Mouse (Mus musculus): ENCODE results near the gene Ebp. TPM values are rescaled to one million over a fixed set of nuclear protein-coding genes. Genes with fewer than 3 reads are reported as not detected.

The Ebp gene
- polyA plus RNA-seq, 1 experiment from 2014 or later = 53.3 TPM

- Histone ChIP-seq H3K27ac (ENCODE audit: low read length) (no peak overlapping the region), H3K9ac (ENCODE audit: low read length) (peak overlapping the region; percentile 62), H3K36me3 (ENCODE audit: control insufficient read depth, insufficient read depth, low read length) (no peaks in the 10 kb centered on the region), H3K4me3 (replicated peaks; ENCODE audit: low read length) (peak overlapping the region; percentile 53), H3K27me3 (ENCODE audit: control insufficient read depth, insufficient read depth, low read length) (no peaks in the 10 kb centered on the region), H3K9me3 (replicated peaks; ENCODE audit: control insufficient read depth, low read length) (no peaks in the 10 kb centered on the region), H3K4me2 (ENCODE audit: low read depth, low read length) (peak overlapping the region; percentile 63), H3K4me1 (ENCODE audit: control insufficient read depth, insufficient read depth, low read length) (no peaks in the 10 kb centered on the region)
- no peak for ATAC-seq (ENCODE audit: insufficient read depth, low FRiP score)
- WGBS = 14% methylated on average over 4 of the region's 4 CpGs
These were observed 18.2 kb downstream of the Ebp start for GRCm38 (mm10) chrX:8175169-8175503.

DNA sequence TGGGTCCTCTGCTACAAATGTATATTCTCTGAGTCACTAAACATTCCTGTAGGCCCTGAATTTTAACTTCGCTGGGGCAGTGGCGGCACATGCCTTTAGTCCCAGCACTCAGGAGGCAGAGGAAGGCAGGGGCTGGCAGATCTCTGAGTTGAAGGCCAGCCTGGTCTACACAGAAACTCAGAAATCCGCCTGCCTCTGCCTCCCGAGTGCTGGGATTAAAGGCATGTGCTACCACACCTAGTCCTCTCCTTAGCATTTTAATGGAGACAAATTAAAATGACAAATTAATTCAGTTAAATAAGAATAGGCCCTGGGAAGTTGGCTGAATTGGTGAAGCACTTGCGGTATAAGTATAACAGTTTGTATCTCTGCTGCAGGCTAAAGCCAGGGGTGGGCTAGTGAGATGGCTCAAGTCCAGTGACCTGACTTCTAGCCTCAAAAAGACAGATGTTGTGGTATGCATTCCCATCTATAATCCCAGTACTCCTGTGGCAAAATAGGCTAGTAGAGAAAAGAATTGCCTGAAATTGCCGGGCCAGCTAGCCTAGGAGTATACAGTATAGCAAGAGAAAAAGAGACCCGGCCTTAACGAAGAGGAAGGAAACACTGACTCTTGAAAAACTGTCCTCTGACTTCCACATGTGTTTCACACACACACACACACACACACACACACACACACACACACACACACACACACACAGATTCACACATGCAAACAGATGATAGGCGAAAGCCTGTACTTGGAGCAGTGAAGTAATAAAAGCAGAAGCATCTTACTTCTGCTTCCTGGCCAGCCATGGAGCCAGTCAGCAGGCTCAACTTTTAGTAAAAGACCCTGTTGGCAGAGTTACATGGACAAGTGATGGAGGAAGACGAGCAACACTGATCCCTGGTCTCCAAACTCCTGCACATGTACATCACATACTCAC, 25.3 kb downstream of the Ebp start:
- Histone ChIP-seq H3K4me2 (ENCODE audit: low read depth, low read length) (no peak overlapping the region), H3K36me3 (ENCODE audit: control insufficient read depth, insufficient read depth, low read length) (no peaks in the 10 kb centered on the region), H3K4me1 (ENCODE audit: control insufficient read depth, insufficient read depth, low read length) (no peaks in the 10 kb centered on the region), H3K9me3 (replicated peaks; ENCODE audit: control insufficient read depth, low read length) (no peaks in the 10 kb centered on the region), H3K27ac (ENCODE audit: low read length) (no peak overlapping the region), H3K9ac (ENCODE audit: low read length) (no peak overlapping the region), H3K27me3 (ENCODE audit: control insufficient read depth, insufficient read depth, low read length) (no peaks in the 10 kb centered on the region), H3K4me3 (replicated peaks; ENCODE audit: low read length) (no peak overlapping the region)
- ATAC-seq (ENCODE audit: insufficient read depth, low FRiP score) = no peak
- 87% methylated on average over 10 of the region's 10 CpGs for WGBS

DNA sequence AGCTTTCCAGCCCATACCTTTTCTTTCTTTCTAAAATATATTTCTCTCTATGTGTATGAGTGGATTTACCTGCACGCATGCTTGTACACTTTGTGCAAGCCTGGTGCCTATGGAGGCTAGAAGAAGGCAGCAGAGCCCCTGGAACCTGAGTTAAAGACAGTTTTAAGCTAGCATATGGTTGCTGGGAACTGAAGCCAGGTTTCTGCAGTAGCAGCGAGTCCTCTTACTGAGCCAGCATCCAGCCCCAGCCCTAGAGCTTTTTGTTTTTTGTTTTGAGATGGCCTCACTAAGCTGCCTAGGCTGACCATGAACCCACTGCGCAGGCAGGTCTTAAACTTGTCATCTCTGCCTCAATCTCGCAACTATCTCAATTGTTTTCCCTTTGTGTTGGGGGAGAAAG, 28.8 kb downstream of the Ebp start:
- no peaks in the 10 kb centered on the region for H3K36me3 ChIP-seq (ENCODE audit: control insufficient read depth, insufficient read depth, low read length)

DNA sequence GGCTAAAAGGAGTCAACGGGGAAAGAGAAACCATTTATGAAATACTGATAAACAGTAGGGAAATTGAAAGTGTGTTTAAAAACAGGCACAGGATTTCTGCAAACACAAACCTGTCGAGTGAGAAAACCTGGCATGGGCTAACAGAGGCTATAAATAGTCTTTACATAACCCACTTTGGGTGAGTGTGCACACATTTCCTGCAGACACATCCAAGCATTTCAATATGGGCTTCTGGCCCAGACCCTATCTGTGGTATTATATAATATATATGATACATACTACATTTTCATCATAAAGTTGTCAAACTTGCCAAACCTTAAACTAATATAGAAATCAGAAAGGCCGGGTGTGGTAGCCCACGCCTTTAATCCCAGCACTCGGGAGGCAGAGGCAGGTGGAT, 30.2 kb downstream of the Ebp start:
- 61% methylated on average over 5 of the region's 5 CpGs for WGBS
- Histone ChIP-seq H3K27ac (ENCODE audit: low read length) (peak overlapping the region; percentile 46), H3K4me2 (ENCODE audit: low read depth, low read length) (no peak overlapping the region), H3K4me3 (replicated peaks; ENCODE audit: low read length) (no peak overlapping the region), H3K4me1 (ENCODE audit: control insufficient read depth, insufficient read depth, low read length) (no peaks in the 10 kb centered on the region), H3K9ac (ENCODE audit: low read length) (no peak overlapping the region), H3K27me3 (ENCODE audit: control insufficient read depth, insufficient read depth, low read length) (no peaks in the 10 kb centered on the region), H3K9me3 (replicated peaks; ENCODE audit: control insufficient read depth, low read length) (no peaks in the 10 kb centered on the region), H3K36me3 (ENCODE audit: control insufficient read depth, insufficient read depth, low read length) (no peaks in the 10 kb centered on the region)
- ATAC-seq (ENCODE audit: insufficient read depth, low FRiP score) = 0 out of 2 replicates have a peak, but pooled peaks have one; percentile 37

More for the DNA sequence above, 28.8 kb downstream of the Ebp start:
- WGBS = 90% methylated on average over 4 of the region's 4 CpGs
- H3K4me1 ChIP-seq (ENCODE audit: control insufficient read depth, insufficient read depth, low read length) = no peaks in the 10 kb centered on the region
- H3K4me2 ChIP-seq (ENCODE audit: low read depth, low read length) = no peak overlapping the region
- no peaks in the 10 kb centered on the region for H3K27me3 ChIP-seq (ENCODE audit: control insufficient read depth, insufficient read depth, low read length)
- no peaks in the 10 kb centered on the region for H3K9me3 ChIP-seq (replicated peaks; ENCODE audit: control insufficient read depth, low read length)
- ATAC-seq (ENCODE audit: insufficient read depth, low FRiP score) = no peak
- H3K9ac ChIP-seq (ENCODE audit: low read length) = no peak overlapping the region
- H3K4me3 ChIP-seq (replicated peaks; ENCODE audit: low read length) = no peak overlapping the region
- no peak overlapping the region for H3K27ac ChIP-seq (ENCODE audit: low read length)

GRCm38 (mm10) chrX:8145153-8145991, 47.9 kb downstream of the Ebp start, which contains the start of gene Rbm3:
TSS of gene Rbm3 (minus strand) at chrX:8145880.
- 15% methylated on average over 65 of the region's 65 CpGs for WGBS
- peak; percentile 97 for ATAC-seq (ENCODE audit: insufficient read depth, low FRiP score)

DNA sequence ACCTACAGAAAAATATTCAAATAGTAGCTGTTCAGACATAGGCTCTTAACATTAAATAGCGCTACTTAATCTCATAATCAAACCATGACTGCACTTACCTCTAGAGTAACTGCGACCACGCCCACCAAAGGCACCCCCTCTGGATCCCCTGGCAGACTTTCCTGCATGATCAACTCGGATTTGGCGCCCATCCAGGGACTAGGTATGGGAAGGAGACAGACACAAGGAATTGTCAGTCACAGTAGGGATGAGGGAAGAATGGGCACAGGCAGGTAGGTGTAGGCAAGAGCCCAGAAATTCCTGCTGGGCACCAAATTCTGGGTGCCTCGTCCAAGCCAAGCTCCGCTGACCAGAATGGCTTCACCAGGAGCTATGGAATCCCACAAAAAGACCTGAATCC, 49.6 kb downstream of the Ebp start:
- peak overlapping the region; percentile 83 for H3K9ac ChIP-seq (ENCODE audit: low read length)
- H3K27me3 ChIP-seq (ENCODE audit: control insufficient read depth, insufficient read depth, low read length) = no peaks in the 10 kb centered on the region
- H3K27ac ChIP-seq (ENCODE audit: low read length) = no peak overlapping the region
- peak overlapping the region; percentile 62 for H3K4me2 ChIP-seq (ENCODE audit: low read depth, low read length)
- H3K36me3 ChIP-seq (ENCODE audit: control insufficient read depth, insufficient read depth, low read length) = peaks cover 5% of the 10 kb centered on the region; the same call in 1 of the 2 replicates
- no peaks in the 10 kb centered on the region for H3K9me3 ChIP-seq (replicated peaks; ENCODE audit: control insufficient read depth, low read length)
- H3K4me1 ChIP-seq (ENCODE audit: control insufficient read depth, insufficient read depth, low read length) = peaks cover 2% of the 10 kb centered on the region; the same call in 1 of the 2 replicates
- H3K4me3 ChIP-seq (replicated peaks; ENCODE audit: low read length) = peak overlapping the region; percentile 69
- no peak for ATAC-seq (ENCODE audit: insufficient read depth, low FRiP score)
- 69% methylated on average over 7 of the region's 7 CpGs for WGBS

More at GRCm38 (mm10) chrX:8145153-8145991, 47.9 kb downstream of the Ebp start, which contains the start of gene Rbm3:
- Histone ChIP-seq H3K4me3 (replicated peaks; ENCODE audit: low read length) (peak within 1 kb of the TSS; percentile 69), H3K9me3 (replicated peaks; ENCODE audit: control insufficient read depth, low read length) (no peaks in the 10 kb centered on the region), H3K36me3 (ENCODE audit: control insufficient read depth, insufficient read depth, low read length) (peaks cover 5% of the 10 kb centered on the region; the same call in 1 of the 2 replicates), H3K9ac (ENCODE audit: low read length) (peak within 1 kb of the TSS; percentile 83), H3K27me3 (ENCODE audit: control insufficient read depth, insufficient read depth, low read length) (no peaks in the 10 kb centered on the region), H3K27ac (ENCODE audit: low read length) (peak within 1 kb of the TSS; percentile 99), H3K4me2 (ENCODE audit: low read depth, low read length) (peak within 1 kb of the TSS; percentile 62), H3K4me1 (ENCODE audit: control insufficient read depth, insufficient read depth, low read length) (peaks cover 2% of the 10 kb centered on the region; the same call in 1 of the 2 replicates)

- 80% methylated on average over 7 of the region's 7 CpGs for WGBS
These were observed 50.4 kb downstream of the Ebp start for GRCm38 (mm10) chrX:8142948-8143347.

DNA sequence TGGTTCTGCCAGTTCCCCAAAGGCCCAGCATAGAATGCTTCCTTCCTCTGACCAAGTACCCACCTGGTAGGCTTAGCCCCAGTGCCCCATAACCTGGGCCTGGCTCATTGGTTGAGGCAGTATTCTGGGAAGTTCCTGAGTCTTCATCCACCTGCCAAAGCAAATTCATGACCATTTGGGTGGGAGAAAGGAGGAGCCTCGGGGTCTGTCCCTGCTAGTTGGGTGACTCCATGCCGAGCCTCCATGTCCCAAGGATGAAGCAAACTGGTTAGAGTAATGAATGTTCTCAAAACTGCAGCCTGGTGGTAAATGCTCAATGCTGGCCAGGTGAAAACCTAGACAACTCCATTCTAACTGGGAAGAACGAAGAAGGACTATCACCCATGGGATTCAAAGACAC, 52.3 kb downstream of the Ebp start:
- Histone ChIP-seq H3K9me3 (replicated peaks; ENCODE audit: control insufficient read depth, low read length) (no peaks in the 10 kb centered on the region), H3K27ac (ENCODE audit: low read length) (no peak overlapping the region), H3K4me3 (replicated peaks; ENCODE audit: low read length) (no peak overlapping the region), H3K9ac (ENCODE audit: low read length) (no peak overlapping the region), H3K36me3 (ENCODE audit: control insufficient read depth, insufficient read depth, low read length) (peaks cover 5% of the 10 kb centered on the region; the same call in 1 of the 2 replicates), H3K27me3 (ENCODE audit: control insufficient read depth, insufficient read depth, low read length) (no peaks in the 10 kb centered on the region), H3K4me1 (ENCODE audit: control insufficient read depth, insufficient read depth, low read length) (peaks cover 2% of the 10 kb centered on the region; the same call in 1 of the 2 replicates), H3K4me2 (ENCODE audit: low read depth, low read length) (no peak overlapping the region)
- ATAC-seq (ENCODE audit: insufficient read depth, low FRiP score) = no peak
- WGBS = 80% methylated on average over 3 of the region's 3 CpGs

More at GRCm38 (mm10) chrX:8142948-8143347, 50.4 kb downstream of the Ebp start:
- Histone ChIP-seq H3K27ac (ENCODE audit: low read length) (no peak overlapping the region), H3K36me3 (ENCODE audit: control insufficient read depth, insufficient read depth, low read length) (peaks cover 5% of the 10 kb centered on the region; the same call in 1 of the 2 replicates), H3K4me2 (ENCODE audit: low read depth, low read length) (no peak overlapping the region), H3K9me3 (replicated peaks; ENCODE audit: control insufficient read depth, low read length) (no peaks in the 10 kb centered on the region), H3K27me3 (ENCODE audit: control insufficient read depth, insufficient read depth, low read length) (no peaks in the 10 kb centered on the region), H3K4me3 (replicated peaks; ENCODE audit: low read length) (no peak overlapping the region), H3K4me1 (ENCODE audit: control insufficient read depth, insufficient read depth, low read length) (peaks cover 2% of the 10 kb centered on the region; the same call in 1 of the 2 replicates), H3K9ac (ENCODE audit: low read length) (no peak overlapping the region)
- no peak for ATAC-seq (ENCODE audit: insufficient read depth, low FRiP score)

All from stomach, embryonic 16.5 days (tissue).